Mouse (Mus musculus): ENCODE measurements around the gene Gbp2b. TPM values are rescaled to one million over a fixed set of nuclear protein-coding genes. Genes with fewer than 3 reads are reported as not detected.
A peak's percentile ranks its signal among the peaks of the same experiment; 100 is the strongest.

Gene Gbp2b
- total RNA-seq, 2 experiments from 2014 or later: 0.20 to 0.26 TPM

- peak; percentile 36 to 44 for DNase-seq
Observed at GRCm38 (mm10) chr3:142620111-142620955, 25.7 kb downstream of the Gbp2b start, which contains the start of gene Gbp2. Gene Gbp2 (plus strand): TSS chr3:142620602.

GRCm38 (mm10) chr3:142620956-142621562 lies 26.4 kb downstream of the Gbp2b start:
- peak in 1 of 2 experiments; percentile 21 for DNase-seq

GRCm38 (mm10) chr3:142630385-142630784 lies 35.7 kb downstream of the Gbp2b start:
- no peak for DNase-seq

- DNase-seq: peak; percentile 79 to 85
Observed at GRCm38 (mm10) chr3:142640201-142640600, 45.6 kb downstream of the Gbp2b start.

- peak; percentile 66 to 81 for DNase-seq
Observed at GRCm38 (mm10) chr3:142645949-142646348, 51.3 kb downstream of the Gbp2b start.

- DNase-seq: peak in 1 of 2 experiments; percentile 18
Observed at GRCm38 (mm10) chr3:142647836-142648235, 53.2 kb downstream of the Gbp2b start.

- no peak for DNase-seq
Observed at GRCm38 (mm10) chr3:142650205-142650604, 55.6 kb downstream of the Gbp2b start.

- no peak for DNase-seq
Observed at GRCm38 (mm10) chr3:142664723-142665122, 70.1 kb downstream of the Gbp2b start.

Small RNAs within 50 kb of the gene (microRNA-seq; reads per million reads assigned to microRNA genes)
- not detected for gene Mir6381

Other genes starting within 250 kb of the Gbp2b start
- gene Pdlim5, start 199.2 kb upstream of the Gbp2b start, total RNA-seq (2021): 10 to 100 TPM; 58.1 to 75.7 TPM
- gene Gbp5, start 100.9 kb upstream of the Gbp2b start, total RNA-seq (2021): 1 to 10 TPM; 3.8 to 4.3 TPM
- 10 to 100 TPM; 14.4 to 20.2 TPM for gene Gbp7, start 64.5 kb upstream of the Gbp2b start, total RNA-seq (2021)
- 10 to 100 TPM; 11.4 to 11.8 TPM for gene Gbp3, start 34.8 kb upstream of the Gbp2b start, total RNA-seq (2021)
- gene Gbp2, start 25.8 kb downstream of the Gbp2b start, total RNA-seq (2021): 10 to 100 TPM; 14.2 to 20.9 TPM
- gene Kyat3, start 106.2 kb downstream of the Gbp2b start, total RNA-seq (2021): 10 to 100 TPM; 15.7 to 36.3 TPM
- gene Gtf2b, start 170.2 kb downstream of the Gbp2b start, total RNA-seq (2021): 10 to 100 TPM; 65.0 to 65.6 TPM

Data from adrenal gland, postnatal 36 days (tissue).